ENCODE assay signal across 36 mouse cellular contexts in the genomic region with DNA sequence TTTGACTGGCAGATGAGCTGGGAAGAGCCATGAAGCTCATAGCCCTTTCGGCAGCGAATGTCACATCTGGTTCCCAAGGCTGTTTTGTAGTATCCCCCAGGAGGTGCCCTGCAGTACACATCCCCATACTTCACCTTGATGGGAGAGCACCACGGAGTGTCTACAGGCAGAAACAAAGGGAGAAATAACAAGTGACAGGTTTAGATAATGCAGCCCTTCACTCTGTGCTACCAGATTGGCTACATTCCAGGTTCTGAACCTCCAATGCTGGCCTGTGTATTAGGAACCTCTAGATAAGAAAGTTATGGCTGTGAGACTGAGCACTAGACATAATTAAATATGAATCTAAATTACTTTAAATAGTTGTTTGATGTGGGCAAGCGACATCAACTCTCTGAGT. TPM values are rescaled to one million over a fixed set of nuclear protein-coding genes. Genes with fewer than 3 reads are reported as not detected.
"Had no signal": no experiment of that assay in that cellular context is flagged by ENCODE, and none has a peak within 500 bp of the region (broad histone marks: within the 10 kb centered on the region; RNA-seq: fewer than 3 reads in every experiment).

No protein-coding gene starts in this region.

- H3K9ac ChIP-seq: heart, embryonic 12.5 days; heart, embryonic 13.5 days; heart, embryonic 15.5 days; hindbrain, embryonic 12.5 days; hindbrain, embryonic 13.5 days; hindbrain, embryonic 14.5 days; hindbrain, embryonic 15.5 days; intestine, embryonic 15.5 days; kidney, embryonic 15.5 days had no signal

- H3K9me3 ChIP-seq: heart, embryonic 10.5 days; heart, embryonic 12.5 days; heart, embryonic 13.5 days; heart, embryonic 15.5 days; hindbrain, embryonic 10.5 days; hindbrain, embryonic 12.5 days; hindbrain, embryonic 13.5 days; hindbrain, embryonic 15.5 days; intestine, embryonic 15.5 days; kidney, embryonic 15.5 days had no signal

- H3K4me1 ChIP-seq: heart, embryonic 10.5 days; heart, embryonic 12.5 days; heart, embryonic 13.5 days; heart, embryonic 15.5 days; hindbrain, embryonic 10.5 days; hindbrain, embryonic 12.5 days; hindbrain, embryonic 13.5 days; hindbrain, embryonic 15.5 days; intestine, embryonic 15.5 days; kidney, embryonic 15.5 days had no signal

- H3K27me3 ChIP-seq: heart, embryonic 12.5 days; heart, embryonic 13.5 days; heart, embryonic 15.5 days; hindbrain, embryonic 12.5 days; hindbrain, embryonic 13.5 days; hindbrain, embryonic 15.5 days; intestine, embryonic 15.5 days; kidney, embryonic 15.5 days had no signal

- H3K36me3 ChIP-seq: heart, embryonic 10.5 days; heart, embryonic 12.5 days; heart, embryonic 13.5 days; heart, embryonic 15.5 days; hindbrain, embryonic 10.5 days; hindbrain, embryonic 12.5 days; hindbrain, embryonic 13.5 days; hindbrain, embryonic 15.5 days; intestine, embryonic 15.5 days; kidney, embryonic 15.5 days had no signal

- H3K4me2 ChIP-seq: heart, embryonic 11.5 days; heart, embryonic 12.5 days; heart, embryonic 13.5 days; heart, embryonic 15.5 days; hindbrain, embryonic 12.5 days; hindbrain, embryonic 13.5 days; hindbrain, embryonic 14.5 days; hindbrain, embryonic 15.5 days; intestine, embryonic 15.5 days; kidney, embryonic 15.5 days had no signal

- DNase-seq: heart, postnatal 10 days; heart, postnatal 14 days; heart, postnatal 36 days; heart, postnatal 4 days; kidney, adult 11 months; kidney, adult 18-20 months; kidney, adult 2 months; kidney, adult 8-10 months; kidney, adult 9 months; kidney, postnatal 10 days; kidney, postnatal 14 days; kidney, postnatal 25 days; kidney, postnatal 36 days; kidney, postnatal 4 days; layer of hippocampus, adult 9-11 months; layer of hippocampus, postnatal 36 days had no signal

- ATAC-seq: hindbrain, embryonic 16.5 days; hindbrain, postnatal 0 days; inflammation-experienced regulatory T-cells, adult 6 months; intestine, embryonic 15.5 days; intestine, embryonic 16.5 days; intestine, postnatal 0 days had no signal

- H3K4me3 ChIP-seq: heart, embryonic 10.5 days; heart, embryonic 12.5 days; heart, embryonic 13.5 days; heart, embryonic 15.5 days; hindbrain, embryonic 10.5 days; hindbrain, embryonic 12.5 days; hindbrain, embryonic 13.5 days; hindbrain, embryonic 15.5 days; intestine, embryonic 15.5 days; kidney, embryonic 15.5 days; layer of hippocampus, adult 2 months had no signal

- H3K27ac ChIP-seq: heart, embryonic 10.5 days; heart, embryonic 13.5 days; heart, embryonic 15.5 days; hindbrain, embryonic 10.5 days; hindbrain, embryonic 12.5 days; hindbrain, embryonic 13.5 days; hindbrain, embryonic 14.5 days; hindbrain, embryonic 15.5 days; hindbrain, postnatal 0 days; intestine, embryonic 15.5 days; kidney, embryonic 15.5 days; kidney, postnatal 0 days; layer of hippocampus, adult 2 months had no signal

RNA-seq across cellular contexts. Expression of gene Srpx, which starts 48.1 kb away (rescaled TPM):
- total RNA-seq: hematopoietic stem cell, adult 5-6 weeks had no signal
- polyA plus RNA-seq: inflammation-experienced regulatory T-cells, adult 6 months had no signal
